Mouse (Mus musculus) heart, embryonic 16.5 days (tissue): ENCODE data around the gene Tpx2. TPM values are rescaled to one million over a fixed set of nuclear protein-coding genes. Genes with fewer than 3 reads are reported as not detected.

Experiments
- ATAC-seq: fragments of 200-750 bp; cut with Nextera tagmentation; replicated peaks from 2 replicates; pipeline ENCODE4 v1.8.0; 2017; ENCODE audit warnings: moderate number of reproducible peaks; ENCODE audit not compliant: insufficient read depth, low FRiP score; ENCODE audit errors: extremely low read depth
- H3K27ac ChIP-seq: fragments of 300-500 bp; sonication (generic); 2 replicates; pipeline ENCODE4 v1.5.1; 2014; ENCODE audit warnings: mild to moderate bottlenecking, low read length, control low read depth, moderate library complexity
- H3K27me3 ChIP-seq: fragments of 300-500 bp; sonication (generic); 2 replicates; pipeline ENCODE4 v1.6.1; 2014; ENCODE audit warnings: low read length, mixed read lengths; ENCODE audit not compliant: control insufficient read depth, insufficient read depth
- H3K36me3 ChIP-seq: fragments of 300-500 bp; sonication (generic); 2 replicates; pipeline ENCODE4 v1.6.1; 2014; ENCODE audit not compliant: control insufficient read depth, insufficient read depth
- H3K4me1 ChIP-seq: fragments of 300-500 bp; sonication (generic); 2 replicates; pipeline ENCODE4 v1.6.1; 2014; ENCODE audit warnings: low read length, mixed read lengths; ENCODE audit not compliant: control insufficient read depth, insufficient read depth
- H3K4me2 ChIP-seq: fragments of 300-500 bp; sonication (generic); 2 replicates; pipeline ENCODE4 v1.6.1; 2014; ENCODE audit warnings: low read depth, mild to moderate bottlenecking, control low read depth, low read length
- H3K4me3 ChIP-seq: fragments of 300-500 bp; sonication (generic); 2 replicates; pipeline ENCODE4 v1.5.1; 2014; ENCODE audit warnings: mild to moderate bottlenecking, control low read depth, low read length
- H3K9ac ChIP-seq: fragments of 300-500 bp; sonication (generic); 2 replicates; pipeline ENCODE4 v1.6.1; 2014; ENCODE audit warnings: low read length, control low read depth
- H3K9me3 ChIP-seq: fragments of 300-500 bp; sonication (generic); replicated peaks from 2 replicates; pipeline ENCODE4 v1.6.1; 2016; ENCODE audit warnings: low read length; ENCODE audit not compliant: control insufficient read depth
- WGBS: fragments of 180-500 bp; shearing (Covaris S2); extraction: QIAGEN DNeasy Blood & Tissue Kit; methylation state at CpG from one replicate; pipeline ENCODE4 v1.1.7; 2014; 5-methylcytosine and 5-hydroxymethylcytosine counted together
- polyA plus RNA-seq: library from polyadenylated mRNA; unstranded; fragments of >200 nt; fragmentation: Nextera tagmentation; extraction: Ambion mirVana; gene quantifications from 2 replicates; pipeline ENCODE4 v1.2.1, GENCODE M21; 2015

Gene Tpx2
- polyA plus RNA-seq, 1 experiment from 2014 or later, result 55.1 TPM

- 66% methylated on average over 4 of the region's 4 CpGs for WGBS
- Histone ChIP-seq H3K4me1 (peaks cover 32% of the 10 kb centered on the region), H3K9ac (no peak overlapping the region), H3K9me3 (no peaks in the 10 kb centered on the region; the same call in 1 of the 2 replicates), H3K4me2 (no peak overlapping the region), H3K36me3 (0 out of 2 replicates have a peak, but pooled peaks cover 2% of the 10 kb centered on the region), H3K27me3 (no peaks in the 10 kb centered on the region), H3K4me3 (no peak overlapping the region), H3K27ac (no peak overlapping the region)
- ATAC-seq, result no peak
Measured at GRCm38 (mm10) chr2:152903586-152903985, 55.8 kb downstream of the Tpx2 start.

- peak overlapping the region; percentile 37 for H3K27ac ChIP-seq
- H3K36me3 ChIP-seq, result 0 out of 2 replicates have a peak, but pooled peaks cover 2% of the 10 kb centered on the region
- H3K4me2 ChIP-seq, result no peak overlapping the region
- H3K27me3 ChIP-seq, result no peaks in the 10 kb centered on the region
- 49% methylated on average over 5 of the region's 5 CpGs for WGBS
- H3K4me1 ChIP-seq, result peaks cover 32% of the 10 kb centered on the region
- H3K4me3 ChIP-seq, result no peak overlapping the region
- no peaks in the 10 kb centered on the region; the same call in 1 of the 2 replicates for H3K9me3 ChIP-seq
- no peak for ATAC-seq
- H3K9ac ChIP-seq, result no peak overlapping the region
Measured at GRCm38 (mm10) chr2:152904127-152904643, 56.4 kb downstream of the Tpx2 start.

GRCm38 (mm10) chr2:152905036-152905829 lies 57.5 kb downstream of the Tpx2 start:
- Histone ChIP-seq H3K4me3 (no peak overlapping the region), H3K27me3 (no peaks in the 10 kb centered on the region), H3K4me2 (peak overlapping the region; percentile 35), H3K9me3 (no peaks in the 10 kb centered on the region; the same call in 1 of the 2 replicates), H3K4me1 (peaks cover 32% of the 10 kb centered on the region), H3K27ac (peak overlapping the region; percentile 87), H3K36me3 (no peaks in the 10 kb centered on the region), H3K9ac (peak overlapping the region; percentile 46)
- 28% methylated on average over 11 of the region's 11 CpGs for WGBS
- ATAC-seq, result peak; percentile 58; the same call in 1 of the 2 replicates

- no peak overlapping the region for H3K9ac ChIP-seq
- peaks cover 34% of the 10 kb centered on the region for H3K4me1 ChIP-seq
- H3K4me2 ChIP-seq, result no peak overlapping the region
- no peak overlapping the region; the same call in 1 of the 2 replicates for H3K27ac ChIP-seq
- no peak overlapping the region for H3K4me3 ChIP-seq
- 45% methylated on average over 9 of the region's 9 CpGs for WGBS
- H3K27me3 ChIP-seq, result peaks cover 12% of the 10 kb centered on the region
- no peaks in the 10 kb centered on the region; the same call in 1 of the 2 replicates for H3K9me3 ChIP-seq
- no peaks in the 10 kb centered on the region for H3K36me3 ChIP-seq
- ATAC-seq, result no peak
Measured at GRCm38 (mm10) chr2:152906274-152907037, 58.7 kb downstream of the Tpx2 start.

GRCm38 (mm10) chr2:152907114-152907943 lies 59.6 kb downstream of the Tpx2 start:
- Histone ChIP-seq H3K4me2 (no peak overlapping the region), H3K27me3 (peaks cover 19% of the 10 kb centered on the region), H3K27ac (no peak overlapping the region), H3K9me3 (no peaks in the 10 kb centered on the region; the same call in 1 of the 2 replicates), H3K9ac (no peak overlapping the region), H3K4me3 (no peak overlapping the region), H3K36me3 (no peaks in the 10 kb centered on the region), H3K4me1 (peaks cover 34% of the 10 kb centered on the region)
- ATAC-seq, result no peak
- WGBS, result 53% methylated on average over 14 of the region's 14 CpGs

GRCm38 (mm10) chr2:152909848-152910247 lies 62.1 kb downstream of the Tpx2 start:
- no peak for ATAC-seq
- H3K9ac ChIP-seq, result no peak overlapping the region
- peaks cover 31% of the 10 kb centered on the region for H3K27me3 ChIP-seq
- H3K4me2 ChIP-seq, result no peak overlapping the region
- H3K27ac ChIP-seq, result no peak overlapping the region
- WGBS, result 74% methylated on average over 6 of the region's 6 CpGs
- peaks cover 29% of the 10 kb centered on the region for H3K4me1 ChIP-seq
- H3K36me3 ChIP-seq, result no peaks in the 10 kb centered on the region
- H3K4me3 ChIP-seq, result no peak overlapping the region
- no peaks in the 10 kb centered on the region; the same call in 1 of the 2 replicates for H3K9me3 ChIP-seq

- Histone ChIP-seq H3K4me3 (no peak within 1 kb of the TSS), H3K27ac (no peak within 1 kb of the TSS), H3K9ac (no peak within 1 kb of the TSS), H3K36me3 (no peaks in the 10 kb centered on the region), H3K4me1 (peaks cover 22% of the 10 kb centered on the region), H3K9me3 (no peaks in the 10 kb centered on the region; the same call in 1 of the 2 replicates), H3K4me2 (no peak within 1 kb of the TSS), H3K27me3 (peaks cover 33% of the 10 kb centered on the region)
- ATAC-seq, result no peak
- WGBS, result 25% methylated on average over 12 of the region's 12 CpGs
Measured at GRCm38 (mm10) chr2:152911031-152911430, 63.3 kb downstream of the Tpx2 start, which contains the start of gene Mylk2. Gene Mylk2 (plus strand): TSS chr2:152911352.

GRCm38 (mm10) chr2:152911432-152911831 lies 63.7 kb downstream of the Tpx2 start:
- 31% methylated on average over 6 of the region's 6 CpGs for WGBS
- no peak for ATAC-seq
- Histone ChIP-seq H3K36me3 (no peaks in the 10 kb centered on the region), H3K27me3 (peaks cover 33% of the 10 kb centered on the region), H3K27ac (no peak overlapping the region), H3K4me2 (no peak overlapping the region), H3K9me3 (no peaks in the 10 kb centered on the region; the same call in 1 of the 2 replicates), H3K4me3 (no peak overlapping the region), H3K4me1 (peaks cover 18% of the 10 kb centered on the region), H3K9ac (no peak overlapping the region)
